Mouse (Mus musculus) olfactory bulb, adult 2 months (tissue): Measurements from ENCODE around the gene Fam19a2. TPM values are rescaled to one million over a fixed set of nuclear protein-coding genes. Genes with fewer than 3 reads are reported as not detected.

Experiments used
- H3K27ac ChIP-seq: fragments of 200-500 bp; 2 replicates; pipeline ENCODE4 v1.5.1; 2012; ENCODE audit warnings: low read depth, low read length; ENCODE audit not compliant: insufficient read depth
- H3K4me1 ChIP-seq: fragments of 200-500 bp; 2 replicates; pipeline ENCODE4 v1.6.1; 2012; ENCODE audit warnings: low read length; ENCODE audit not compliant: control insufficient read depth, insufficient read depth
- H3K4me3 ChIP-seq: fragments of 200-500 bp; 2 replicates; pipeline ENCODE4 v1.5.1; 2012; ENCODE audit warnings: mild to moderate bottlenecking, low read depth, low read length, moderate library complexity; ENCODE audit not compliant: insufficient read depth
- CTCF ChIP-seq: fragments of 200-500 bp; IDR thresholded peaks from 2 replicates; pipeline ENCODE4 v1.5.1; 2012; ENCODE audit warnings: low read depth, mild to moderate bottlenecking, low read length, moderate library complexity; ENCODE audit not compliant: insufficient read depth
- POLR2A ChIP-seq: fragments of 200-500 bp; IDR thresholded peaks from 2 replicates; pipeline ENCODE4 v1.6.1; 2012; ENCODE audit warnings: mild to moderate bottlenecking, low read depth, low read length, moderate library complexity; ENCODE audit not compliant: insufficient read depth
- WGBS: fragments of 180-500 bp; shearing (Covaris S2); methylation state at CpG from one replicate; pipeline ENCODE4 v1.1.7; 2018; 5-methylcytosine and 5-hydroxymethylcytosine counted together
- polyA plus RNA-seq: library from polyadenylated mRNA; stranded (reverse); fragments of >200 nt; gene quantifications from 2 replicates; pipeline ENCODE4 v1.2.4, GENCODE M21; 2012; ENCODE audit warnings: low replicate concordance; ENCODE audit not compliant: missing spikeins, insufficient read depth, insufficient read length

The Fam19a2 gene
- polyA plus RNA-seq, 1 experiment, result not detected

- H3K4me1 ChIP-seq, result peaks cover 3% of the 10 kb centered on the region; the same call in 1 of the 2 replicates
- no peak overlapping the region for H3K4me3 ChIP-seq
- no peak for TF ChIP-seq CTCF
- no peak for TF ChIP-seq POLR2A
- H3K27ac ChIP-seq, result no peak overlapping the region
- 26% methylated on average over 7 of the region's 7 CpGs for WGBS
Observed at GRCm38 (mm10) chr10:123678284-123678864, 414.6 kb downstream of the Fam19a2 start.

DNA sequence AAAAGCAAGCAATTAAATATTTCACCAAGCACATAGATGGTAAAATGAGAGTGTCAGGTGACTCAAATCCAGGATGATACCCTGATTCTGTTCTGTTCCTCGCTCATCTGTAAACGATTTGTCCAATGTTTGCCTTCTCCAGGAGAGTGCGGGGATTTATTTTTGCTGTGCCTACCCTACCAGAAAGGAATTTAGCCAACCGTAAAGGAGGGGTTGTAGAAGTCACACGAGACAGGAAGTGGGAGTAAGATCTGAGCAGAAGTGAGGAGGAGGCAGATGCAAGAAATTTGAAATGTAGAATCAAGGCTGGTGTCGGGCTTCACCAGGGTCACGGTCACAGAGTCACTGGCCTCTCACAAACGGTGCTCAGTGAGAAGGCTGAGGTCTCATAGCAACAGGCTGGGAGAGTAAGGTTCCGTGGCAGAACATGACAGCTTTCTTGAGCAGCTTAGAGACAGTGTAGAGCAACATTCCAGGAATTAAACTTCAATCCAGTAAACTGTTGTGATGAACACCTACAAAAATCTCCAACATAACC lies 419.0 kb downstream of the Fam19a2 start:
- no peak overlapping the region for H3K27ac ChIP-seq
- WGBS, result 64% methylated on average over 9 of the region's 9 CpGs
- TF ChIP-seq POLR2A (no peak), CTCF (no peak)
- no peak overlapping the region for H3K4me3 ChIP-seq
- H3K4me1 ChIP-seq, result peaks cover 3% of the 10 kb centered on the region; the same call in 1 of the 2 replicates

DNA sequence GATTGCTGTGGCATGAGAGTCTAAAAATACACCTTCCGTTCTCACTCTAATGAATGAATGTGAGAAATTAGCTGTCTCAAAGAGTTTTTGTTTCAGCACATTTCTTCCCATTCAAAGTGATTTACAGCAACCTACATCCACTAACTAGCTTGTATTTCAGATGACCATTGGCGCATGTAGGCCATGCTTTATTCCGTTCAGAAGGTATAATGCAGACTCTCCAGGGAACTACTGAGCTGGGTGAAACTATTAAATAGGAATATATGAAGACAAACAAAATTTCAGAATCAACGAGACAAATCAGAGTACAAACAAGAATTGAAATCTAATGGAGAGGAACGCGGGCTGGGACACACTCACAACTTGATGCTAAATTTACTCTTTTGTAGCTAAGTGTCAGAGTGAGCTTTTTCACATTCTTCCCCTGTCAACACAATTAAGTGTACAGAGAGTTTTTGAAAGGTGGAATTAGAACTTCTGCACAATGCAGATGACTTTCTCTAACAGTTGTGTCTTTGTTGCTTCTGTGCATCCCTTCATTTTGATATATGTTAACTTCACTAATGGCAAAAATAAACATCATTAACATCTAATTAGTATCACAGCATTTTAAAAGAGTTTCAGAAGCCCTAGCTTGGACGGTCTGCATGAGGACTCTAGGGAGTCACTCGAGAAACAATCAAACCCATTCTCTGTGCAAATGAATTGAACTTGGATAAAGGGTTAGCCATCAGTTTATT lies 428.6 kb downstream of the Fam19a2 start:
- Histone ChIP-seq H3K4me3 (no peak overlapping the region), H3K4me1 (no peaks in the 10 kb centered on the region), H3K27ac (no peak overlapping the region)
- 49% methylated on average over 8 of the region's 8 CpGs for WGBS
- TF ChIP-seq CTCF, result no peak
- no peak for TF ChIP-seq POLR2A

GRCm38 (mm10) chr10:123692926-123693224 lies 429.1 kb downstream of the Fam19a2 start:
- H3K4me1 ChIP-seq, result no peaks in the 10 kb centered on the region
- H3K4me3 ChIP-seq, result no peak overlapping the region
- H3K27ac ChIP-seq, result no peak overlapping the region
- TF ChIP-seq CTCF, result no peak
- TF ChIP-seq POLR2A, result no peak
- 36% methylated on average over 4 of the region's 4 CpGs for WGBS

DNA sequence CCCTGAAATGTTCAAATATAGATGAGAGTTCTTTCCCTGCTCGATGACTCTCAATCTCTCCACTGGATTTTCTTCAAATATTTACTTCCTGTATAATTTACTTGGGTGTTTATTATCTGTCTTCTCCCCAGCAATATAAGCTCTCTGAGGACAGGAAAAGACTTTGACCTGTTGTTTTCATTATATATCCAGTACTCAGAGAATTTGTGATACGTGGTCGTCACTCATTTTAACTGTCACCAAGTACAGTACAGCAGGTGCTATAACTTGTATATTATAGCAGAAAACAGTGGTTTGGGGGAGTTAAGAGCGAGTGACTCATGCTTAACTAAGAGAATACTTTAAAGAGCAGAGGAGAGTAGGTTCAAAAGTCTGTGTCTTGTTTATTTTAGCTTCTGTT lies 438.8 kb downstream of the Fam19a2 start:
- Histone ChIP-seq H3K4me1 (no peaks in the 10 kb centered on the region), H3K4me3 (no peak overlapping the region), H3K27ac (no peak overlapping the region)
- WGBS, result 74% methylated on average over 4 of the region's 4 CpGs
- TF ChIP-seq CTCF (no peak), POLR2A (no peak)

DNA sequence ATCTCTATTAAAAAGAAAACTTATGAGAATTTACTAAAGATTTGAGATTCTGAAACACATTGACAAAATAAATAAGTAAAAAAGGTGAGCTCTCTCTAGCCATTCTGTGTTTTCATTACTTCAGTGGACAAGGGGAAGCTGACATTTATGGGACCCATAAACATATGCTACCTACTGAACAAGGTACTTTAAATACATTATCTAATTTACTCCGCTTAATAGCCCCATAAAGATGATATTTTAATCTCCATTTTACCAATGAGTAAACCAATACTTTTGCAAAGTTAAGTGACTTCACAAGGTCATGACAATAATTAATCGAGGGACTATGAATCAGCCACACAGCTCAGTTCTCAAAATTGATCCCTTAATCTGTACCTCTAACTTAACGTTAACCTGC lies 443.2 kb downstream of the Fam19a2 start:
- Histone ChIP-seq H3K4me3 (no peak overlapping the region), H3K27ac (no peak overlapping the region), H3K4me1 (no peaks in the 10 kb centered on the region)
- TF ChIP-seq POLR2A (no peak), CTCF (no peak)
- WGBS, result 96% methylated on average over 3 of the region's 3 CpGs

- H3K4me3 ChIP-seq, result no peak overlapping the region
- WGBS, result 54% methylated on average over 2 of the region's 2 CpGs
- no peak overlapping the region for H3K27ac ChIP-seq
- TF ChIP-seq POLR2A (no peak), CTCF (no peak)
- H3K4me1 ChIP-seq, result no peaks in the 10 kb centered on the region
Observed at GRCm38 (mm10) chr10:123710738-123711137, 446.9 kb downstream of the Fam19a2 start.

GRCm38 (mm10) chr10:123721952-123722460 lies 458.2 kb downstream of the Fam19a2 start:
- Histone ChIP-seq H3K4me1 (no peaks in the 10 kb centered on the region), H3K27ac (no peak overlapping the region), H3K4me3 (no peak overlapping the region)
- 88% methylated on average over 2 of the region's 2 CpGs for WGBS
- TF ChIP-seq CTCF (no peak), POLR2A (no peak)

DNA sequence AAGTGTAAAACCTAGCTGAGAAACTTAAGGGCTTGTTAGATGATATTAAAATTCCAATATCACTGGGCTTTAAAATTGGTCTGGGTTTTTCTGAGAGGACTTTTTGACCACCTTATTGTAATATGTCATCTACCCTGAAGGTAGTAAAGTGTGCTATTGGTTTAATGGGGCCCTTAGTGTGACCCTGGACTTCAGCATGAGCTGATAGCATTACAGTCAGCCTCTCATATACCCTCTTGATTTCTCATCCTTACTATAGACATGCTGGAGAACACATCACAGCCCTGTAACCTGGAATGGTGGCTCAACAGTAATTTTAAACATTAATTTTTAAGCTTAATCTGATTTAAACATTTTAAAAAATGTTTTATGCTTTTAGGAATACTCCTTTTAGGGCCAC lies 459.8 kb downstream of the Fam19a2 start:
- Histone ChIP-seq H3K27ac (no peak overlapping the region), H3K4me1 (no peaks in the 10 kb centered on the region), H3K4me3 (no peak overlapping the region)
- TF ChIP-seq POLR2A (no peak), CTCF (no peak)

DNA sequence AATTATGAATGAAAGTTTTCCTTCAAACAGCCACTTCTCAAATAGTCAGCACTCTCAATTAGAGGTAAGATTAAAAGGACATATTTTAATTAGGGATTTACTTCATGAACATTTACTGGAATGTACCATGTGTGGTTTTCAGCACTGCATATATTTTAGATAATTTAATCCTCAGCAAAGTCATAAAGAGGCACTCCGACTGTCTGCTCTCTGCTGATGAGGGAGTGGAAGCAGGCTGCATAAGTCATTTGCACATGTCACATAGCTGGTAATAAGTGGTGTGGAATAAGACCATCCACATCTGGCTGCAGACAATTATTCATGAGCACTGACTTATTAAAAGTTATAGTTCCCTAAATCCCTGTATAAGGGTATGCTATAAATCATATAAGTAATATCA lies 484.5 kb downstream of the Fam19a2 start:
- H3K4me3 ChIP-seq, result no peak overlapping the region
- no peak overlapping the region for H3K27ac ChIP-seq
- 92% methylated on average over 1 of the region's 1 CpGs for WGBS
- H3K4me1 ChIP-seq, result no peaks in the 10 kb centered on the region
- TF ChIP-seq CTCF (no peak), POLR2A (no peak)
